Mouse (Mus musculus) c-Kit-positive CD71-positive TER-119-negative erythroid progenitor cells, embryonic 14.5 days (primary cell): ENCODE data around the gene Ddx28.

ENCODE experiments used
- DNase-seq: peaks from one replicate; pipeline ENCODE4 v3.0.0-alpha.2; 2013; ENCODE audit warnings: low read depth

Ddx28 gene

DNA sequence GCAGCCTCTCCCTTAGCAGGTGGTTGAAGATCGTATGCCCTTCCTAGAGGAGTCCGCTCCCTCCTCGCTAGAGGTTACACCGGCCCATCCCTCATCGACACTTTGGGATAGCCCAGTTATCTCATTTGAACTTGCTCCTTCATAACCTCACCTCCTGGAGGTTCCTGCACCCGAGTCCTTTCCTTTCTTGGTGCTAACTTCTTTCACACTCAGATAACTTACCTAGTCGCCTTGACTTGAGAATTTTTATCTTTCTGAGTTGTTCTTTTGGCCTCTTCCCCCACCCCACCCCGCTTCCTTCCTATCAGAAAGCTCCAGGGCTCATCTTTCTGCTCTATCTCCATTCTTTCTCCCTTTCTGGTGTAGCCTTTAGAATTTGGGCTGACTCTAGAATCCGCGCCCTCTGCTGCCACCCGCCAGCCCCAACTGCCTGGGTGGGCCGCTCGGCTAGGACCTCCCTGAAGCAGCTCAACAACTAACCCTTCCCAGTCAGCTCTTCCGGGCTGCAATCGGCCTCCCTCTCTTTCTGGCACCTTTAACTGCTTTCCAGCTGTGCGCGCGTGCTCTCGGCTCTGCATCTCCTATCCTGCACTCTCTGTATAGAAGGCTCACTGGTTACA is 44.9 kb downstream of the Ddx28 start:
- peak; percentile 79 for DNase-seq

- DNase-seq = peak; percentile 73
These were observed 45.8 kb downstream of the Ddx28 start, which contains the start of gene Slc12a4 for GRCm38 (mm10) chr8:105965905-105966341. Gene Slc12a4 (minus strand): TSS chr8:105966097.

DNA sequence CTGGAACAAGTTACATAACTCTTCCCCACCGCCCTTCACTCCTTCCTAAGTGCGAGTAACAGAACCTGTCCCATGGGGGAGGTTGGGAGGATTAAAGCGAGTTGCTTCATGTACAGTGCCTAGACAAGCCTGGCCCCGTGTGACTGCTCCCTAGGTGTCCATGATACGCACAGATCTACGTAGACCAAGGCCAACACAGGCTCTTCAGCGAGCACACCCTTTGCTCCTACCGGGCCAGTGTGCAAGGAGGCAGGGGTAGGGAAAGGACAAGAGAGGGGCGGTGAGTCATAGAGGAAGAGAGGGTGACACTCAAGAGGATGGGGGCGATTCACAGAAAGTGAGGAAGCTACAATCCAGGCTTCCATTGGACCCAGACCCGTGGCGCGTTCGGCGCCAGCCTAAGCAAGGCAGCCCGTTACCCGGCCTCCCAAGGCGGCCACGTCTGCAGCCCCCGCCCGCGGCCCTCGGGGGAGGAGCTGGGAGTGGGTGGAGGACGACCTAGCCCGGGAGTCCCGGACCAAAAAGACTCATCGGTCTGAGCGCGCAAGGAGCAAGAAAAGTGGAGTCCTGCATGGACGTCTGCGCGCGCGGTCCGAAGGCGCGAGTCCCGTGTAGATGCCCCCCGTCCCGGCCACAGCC is 46.3 kb downstream of the Ddx28 start:
- DNase-seq = peak; percentile 40

DNA sequence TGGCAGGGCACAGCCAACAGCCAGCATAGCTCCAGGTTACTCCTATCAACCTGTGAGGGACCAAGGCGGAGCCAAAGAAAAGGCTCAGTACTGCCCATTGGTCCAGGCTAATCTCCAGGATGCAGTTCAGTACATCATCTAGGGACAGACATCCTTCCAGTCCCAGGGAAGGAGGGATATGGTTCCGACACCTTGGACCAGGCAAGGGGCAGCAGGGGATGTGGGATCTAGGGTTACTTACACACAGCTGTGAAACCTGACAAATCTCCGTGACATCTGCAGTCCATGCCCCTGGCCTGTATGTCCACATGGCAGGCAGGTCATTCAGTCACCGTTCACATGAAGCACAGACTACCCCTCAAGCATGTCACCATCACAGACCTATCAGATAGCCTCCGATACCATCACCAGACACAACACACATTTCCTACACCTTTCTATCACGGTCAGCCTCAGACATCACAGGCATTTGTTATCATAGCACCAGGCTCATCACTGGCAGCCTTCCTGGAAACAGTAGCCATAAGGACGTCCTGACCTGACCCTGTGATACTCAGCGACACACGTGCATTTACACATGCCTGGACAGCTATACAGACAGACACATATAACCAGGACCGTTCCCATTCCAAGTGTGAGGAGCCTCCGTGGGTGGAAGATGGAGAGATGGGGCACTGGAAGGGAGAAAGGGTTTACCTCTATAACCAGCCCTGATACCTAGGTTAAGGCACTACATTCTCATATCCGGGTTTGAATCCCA is 47.0 kb downstream of the Ddx28 start:
- DNase-seq = peak; percentile 28

- peak; percentile 57 for DNase-seq
These were observed 50.1 kb downstream of the Ddx28 start for GRCm38 (mm10) chr8:105961536-105961935.

DNA sequence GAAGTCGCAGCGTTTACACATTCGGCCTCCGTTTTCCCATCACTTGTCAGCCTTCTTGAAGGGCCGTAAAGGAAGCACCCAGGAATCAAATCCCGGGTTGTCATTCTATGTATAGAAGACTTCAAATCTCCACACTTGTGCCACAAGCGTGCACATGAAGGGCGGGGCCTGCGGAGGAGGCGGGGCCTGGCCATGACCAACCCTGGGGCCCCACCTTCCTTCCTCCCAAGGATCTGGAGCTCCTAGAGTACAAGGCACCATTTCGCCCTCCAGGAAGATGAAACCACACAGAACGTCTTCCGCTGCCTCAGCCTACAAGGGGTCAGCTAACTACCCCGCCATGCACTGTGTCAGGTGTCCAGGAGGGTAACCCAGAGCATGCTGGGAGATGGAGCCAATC is 50.6 kb downstream of the Ddx28 start:
- no peak for DNase-seq
